Mouse (Mus musculus) lung, adult 2 months (tissue): ENCODE measurements around the gene H2-DMb2.

Source experiments
- CTCF ChIP-seq: fragments of 200-500 bp; IDR thresholded peaks from 2 replicates; pipeline ENCODE4 v1.5.1; 2011; ENCODE audit warnings: mild to moderate bottlenecking, low read length, control low read depth; ENCODE audit not compliant: insufficient read depth
- POLR2A ChIP-seq: fragments of 200-500 bp; IDR thresholded peaks from 2 replicates; pipeline ENCODE4 v1.6.1; 2011; ENCODE audit warnings: low read depth, mild to moderate bottlenecking, control low read depth, low read length, borderline replicate concordance; ENCODE audit errors: extremely low read depth

GRCm38 (mm10) chr17:34196941-34197894, 54.1 kb downstream of the H2-DMb2 start, which contains the start of gene Psmb8:
- TF ChIP-seq CTCF = no peak
- TF ChIP-seq POLR2A = peak; percentile 64; the same call in 1 of the 2 replicates
